Mouse (Mus musculus) embryonic facial prominence, embryonic 14.5 days (tissue): ENCODE results near the gene P2rx5. TPM values are rescaled to one million over a fixed set of nuclear protein-coding genes. Genes with fewer than 3 reads are reported as not detected.

Experiments used
- ATAC-seq: fragments of 200-750 bp; cut with Nextera tagmentation; 2 replicates; pipeline ENCODE4 v1.8.0; 2017; ENCODE audit warnings: low read depth, moderate number of reproducible peaks, moderate TSS enrichment
- DNase-seq: peaks from one replicate; pipeline ENCODE4 v3.0.0-alpha.2; 2015; ENCODE audit warnings: low spot score
- H3K27ac ChIP-seq: fragments of 300-500 bp; sonication (generic); replicated peaks from 2 replicates; pipeline ENCODE4 v1.5.1; 2014; ENCODE audit warnings: low read depth, mild to moderate bottlenecking, low read length, moderate library complexity
- H3K27me3 ChIP-seq: fragments of 300-500 bp; sonication (generic); replicated peaks from 2 replicates; pipeline ENCODE4 v1.6.1; 2014; ENCODE audit warnings: low read length; ENCODE audit not compliant: control insufficient read depth, insufficient read depth
- H3K36me3 ChIP-seq: fragments of 300-500 bp; sonication (generic); 2 replicates; pipeline ENCODE4 v1.6.1; 2014; ENCODE audit warnings: low read length, mixed read lengths; ENCODE audit not compliant: control insufficient read depth, insufficient read depth
- H3K4me1 ChIP-seq: fragments of 300-500 bp; sonication (generic); 2 replicates; pipeline ENCODE4 v1.6.1; 2014; ENCODE audit warnings: antibody characterized with exemption, low read length; ENCODE audit not compliant: control insufficient read depth, insufficient read depth
- H3K4me2 ChIP-seq: fragments of 300-500 bp; sonication (generic); 2 replicates; pipeline ENCODE4 v1.6.1; 2014; ENCODE audit warnings: low read depth, mild to moderate bottlenecking, low read length, moderate library complexity, mixed read lengths
- H3K4me3 ChIP-seq: fragments of 300-500 bp; sonication (generic); 2 replicates; pipeline ENCODE4 v1.5.1; 2014; ENCODE audit warnings: low read depth, mild to moderate bottlenecking, low read length
- H3K9ac ChIP-seq: fragments of 300-500 bp; sonication (generic); 2 replicates; pipeline ENCODE4 v1.6.1; 2014; ENCODE audit warnings: low read depth, mild to moderate bottlenecking, low read length, moderate library complexity, mixed read lengths
- H3K9me3 ChIP-seq: fragments of 300-500 bp; sonication (generic); 2 replicates; pipeline ENCODE4 v1.6.1; 2016; ENCODE audit warnings: low read length; ENCODE audit not compliant: control insufficient read depth
- WGBS: fragments of 180-500 bp; shearing (Covaris S2); extraction: QIAGEN DNeasy Blood & Tissue Kit; methylation state at CpG from one replicate; pipeline ENCODE4 v1.1.7; 2014; 5-methylcytosine and 5-hydroxymethylcytosine counted together
- polyA plus RNA-seq: library from polyadenylated mRNA; unstranded; fragments of >200 nt; fragmentation: Nextera tagmentation; extraction: Ambion mirVana; gene quantifications from 2 replicates; pipeline ENCODE4 v1.2.1, GENCODE M21; 2014

Gene P2rx5
- polyA plus RNA-seq, 1 experiment from 2014 or later = 1.8 TPM

- peak; percentile 88 for ATAC-seq
- Histone ChIP-seq H3K4me3 (peak overlapping the region; percentile 97), H3K27ac (peak overlapping the region; percentile 93)
Measured at GRCm38 (mm10) chr11:73177509-73177875, 17.3 kb downstream of the P2rx5 start.

GRCm38 (mm10) chr11:73177895-73178294 lies 17.7 kb downstream of the P2rx5 start:
- ATAC-seq (no peak), DNase-seq (peak; percentile 22)
- peak overlapping the region; percentile 97 for H3K4me3 ChIP-seq
- H3K4me2 ChIP-seq = peak overlapping the region; percentile 72
- H3K9ac ChIP-seq = peak overlapping the region; percentile 83
- peaks cover 19% of the 10 kb centered on the region for H3K4me1 ChIP-seq
- H3K27me3 ChIP-seq = no peaks in the 10 kb centered on the region
- H3K36me3 ChIP-seq = peaks cover 35% of the 10 kb centered on the region
- no peaks in the 10 kb centered on the region for H3K9me3 ChIP-seq
- 4% methylated on average over 2 of the region's 2 CpGs for WGBS
- peak overlapping the region; percentile 93 for H3K27ac ChIP-seq

More at GRCm38 (mm10) chr11:73177509-73177875, 17.3 kb downstream of the P2rx5 start:
- peaks cover 36% of the 10 kb centered on the region for H3K36me3 ChIP-seq
- H3K9ac ChIP-seq = peak overlapping the region; percentile 83
- WGBS = 0% methylated on average over 14 of the region's 28 CpGs
- H3K4me1 ChIP-seq = peaks cover 19% of the 10 kb centered on the region
- H3K27me3 ChIP-seq = no peaks in the 10 kb centered on the region
- peak; percentile 92 for DNase-seq
- H3K9me3 ChIP-seq = no peaks in the 10 kb centered on the region
- H3K4me2 ChIP-seq = peak overlapping the region; percentile 72

- Histone ChIP-seq H3K4me2 (no peak overlapping the region), H3K4me1 (no peaks in the 10 kb centered on the region), H3K4me3 (no peak overlapping the region), H3K36me3 (peaks cover 63% of the 10 kb centered on the region), H3K27me3 (no peaks in the 10 kb centered on the region), H3K9me3 (no peaks in the 10 kb centered on the region), H3K9ac (no peak overlapping the region), H3K27ac (no peak overlapping the region)
- no peak for DNase-seq
- no peak for ATAC-seq
- WGBS = 94% methylated on average over 10 of the region's 10 CpGs
Measured at GRCm38 (mm10) chr11:73185872-73186615, 25.8 kb downstream of the P2rx5 start.

GRCm38 (mm10) chr11:73187231-73187630 lies 27.0 kb downstream of the P2rx5 start:
- no peaks in the 10 kb centered on the region for H3K4me1 ChIP-seq
- peaks cover 70% of the 10 kb centered on the region for H3K36me3 ChIP-seq
- H3K4me2 ChIP-seq = no peak overlapping the region
- DNase-seq (no peak), ATAC-seq (no peak)
- no peaks in the 10 kb centered on the region for H3K9me3 ChIP-seq
- no peaks in the 10 kb centered on the region for H3K27me3 ChIP-seq
- H3K27ac ChIP-seq = no peak overlapping the region
- H3K4me3 ChIP-seq = no peak overlapping the region
- WGBS = 90% methylated on average over 6 of the region's 6 CpGs
- no peak overlapping the region for H3K9ac ChIP-seq

GRCm38 (mm10) chr11:73193047-73193446 lies 32.8 kb downstream of the P2rx5 start:
- H3K27ac ChIP-seq = no peak overlapping the region
- no peak overlapping the region for H3K4me2 ChIP-seq
- H3K9me3 ChIP-seq = no peaks in the 10 kb centered on the region
- H3K4me3 ChIP-seq = no peak overlapping the region
- no peak overlapping the region for H3K9ac ChIP-seq
- DNase-seq (no peak), ATAC-seq (no peak)
- H3K36me3 ChIP-seq = peaks cover 44% of the 10 kb centered on the region
- no peaks in the 10 kb centered on the region for H3K4me1 ChIP-seq
- no peaks in the 10 kb centered on the region for H3K27me3 ChIP-seq
- WGBS = 67% methylated on average over 6 of the region's 6 CpGs

GRCm38 (mm10) chr11:73194444-73194843 lies 34.2 kb downstream of the P2rx5 start:
- Histone ChIP-seq H3K4me1 (0 out of 2 replicates have a peak, but pooled peaks cover 3% of the 10 kb centered on the region), H3K9me3 (no peaks in the 10 kb centered on the region), H3K9ac (no peak overlapping the region), H3K4me3 (no peak overlapping the region), H3K27ac (no peak overlapping the region), H3K4me2 (no peak overlapping the region), H3K36me3 (peaks cover 34% of the 10 kb centered on the region), H3K27me3 (no peaks in the 10 kb centered on the region)
- DNase-seq = no peak
- ATAC-seq = no peak
- WGBS = 73% methylated on average over 2 of the region's 2 CpGs

GRCm38 (mm10) chr11:73198190-73198589 lies 38.0 kb downstream of the P2rx5 start:
- ATAC-seq = no peak
- Histone ChIP-seq H3K9ac (peak overlapping the region; percentile 83), H3K36me3 (0 out of 2 replicates have a peak, but pooled peaks cover 5% of the 10 kb centered on the region), H3K4me3 (peak overlapping the region; percentile 73), H3K4me2 (peak overlapping the region; percentile 96), H3K27me3 (no peaks in the 10 kb centered on the region), H3K4me1 (0 out of 2 replicates have a peak, but pooled peaks cover 3% of the 10 kb centered on the region), H3K9me3 (no peaks in the 10 kb centered on the region), H3K27ac (no peak overlapping the region)
- WGBS = 0% methylated on average over 1 of the region's 1 CpGs
- DNase-seq = no peak

- H3K4me1 ChIP-seq = 0 out of 2 replicates have a peak, but pooled peaks cover 3% of the 10 kb centered on the region
- peak within 1 kb of the TSS; percentile 73 for H3K4me3 ChIP-seq
- ATAC-seq = peak; percentile 97
- WGBS = 3% methylated on average over 21 of the region's 22 CpGs
- peak; percentile 95 for DNase-seq
- peak within 1 kb of the TSS; percentile 96 for H3K4me2 ChIP-seq
- peak within 1 kb of the TSS; percentile 83 for H3K9ac ChIP-seq
- H3K9me3 ChIP-seq = no peaks in the 10 kb centered on the region
- H3K36me3 ChIP-seq = 0 out of 2 replicates have a peak, but pooled peaks cover 5% of the 10 kb centered on the region
- no peaks in the 10 kb centered on the region for H3K27me3 ChIP-seq
- no peak within 1 kb of the TSS for H3K27ac ChIP-seq
Measured at GRCm38 (mm10) chr11:73198603-73199229, 38.5 kb downstream of the P2rx5 start, which contains the start of gene Ctns. Ctns (minus strand) TSS chr11:73199042.
